Mouse (Mus musculus) heart, adult 2 months (tissue): Measurements from ENCODE around the gene Slc7a1.

Source experiments
- EP300 ChIP-seq: fragments of 200-500 bp; IDR thresholded peaks from 2 replicates; pipeline ENCODE4 v1.6.1; 2011; ENCODE audit warnings: low read depth, low read length, control low read depth; ENCODE audit not compliant: insufficient read depth
- POLR2A ChIP-seq: fragments of 200-500 bp; IDR thresholded peaks from 2 replicates; pipeline ENCODE4 v1.6.1; 2011; ENCODE audit warnings: mild to moderate bottlenecking, low read depth, low read length, control low read depth; ENCODE audit not compliant: insufficient read depth

DNA sequence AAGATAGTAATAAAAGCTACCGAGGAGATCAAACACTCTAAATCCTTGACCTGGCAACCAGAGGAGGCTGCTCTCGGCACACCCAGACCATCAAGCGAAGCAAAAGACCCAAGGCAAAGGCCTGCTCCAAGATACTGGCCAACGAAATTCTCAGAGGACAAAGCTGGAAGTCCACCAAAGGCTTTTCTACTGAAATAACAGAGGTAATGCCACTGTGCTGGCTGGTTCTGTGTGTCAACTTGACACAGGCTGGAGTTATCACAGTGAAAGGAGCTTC lies 21.5 kb downstream of the Slc7a1 start:
- TF ChIP-seq POLR2A (no peak), EP300 (no peak)
